ENCODE assay signal across 8 mouse cellular contexts in genomic region chr11:85836523-85837290, GRCm38 (mm10). TPM values are rescaled to one million over a fixed set of nuclear protein-coding genes. Genes with fewer than 3 reads are reported as not detected.
A peak's percentile ranks its signal among the peaks of the same experiment; 100 is the strongest.
DNase-seq lines count a peak whose midpoint lies in the region; ATAC-seq and TF ChIP-seq lines count a peak whose summit lies in the region.

No protein-coding gene starts in this region.

- no peak for TF ChIP-seq CTCF in hindbrain, postnatal 0 days (IDR thresholded peaks at IDR 0.05; ENCODE audit: low read depth)

- H3K27me3 ChIP-seq in hindbrain, postnatal 0 days (ENCODE audit: insufficient read depth, low read length), result peaks cover 76% of the 10 kb centered on the region

- WGBS in hindbrain, postnatal 0 days, result 4% methylated on average over 32 of the region's 32 CpGs

- H3K9me3 ChIP-seq in hindbrain, postnatal 0 days (ENCODE audit: low read length), result no peaks in the 10 kb centered on the region

- no peak for ATAC-seq in hindbrain, postnatal 0 days

- no peak overlapping the region for H3K9ac ChIP-seq in hindbrain, postnatal 0 days (replicated peaks; ENCODE audit: low read length)

- no peak overlapping the region for H3K27ac ChIP-seq in hindbrain, postnatal 0 days

- H3K36me3 ChIP-seq in hindbrain, postnatal 0 days (ENCODE audit: insufficient read depth, low read length), result no peaks in the 10 kb centered on the region

- peak; percentile 89 for DNase-seq in heart, adult 11 months
- DNase-seq in heart, adult 8-10 months (ENCODE audit: low spot score), result no peak
- peak; percentile 48 for DNase-seq in embryo, embryonic 10 days (ENCODE audit: low spot score)
- no peak for DNase-seq in hindbrain, postnatal 0 days (ENCODE audit: low spot score)
- DNase-seq in lung, postnatal 10 days, result peak; percentile 55
- DNase-seq in left cerebral cortex, postnatal 4 days, result no peak
- no peak for DNase-seq in adipocyte (ENCODE audit: low spot score)
- DNase-seq in spleen, adult 18-20 months, result no peak

- 0 out of 2 replicates have a peak overlapping the region, but pooled peaks have one; percentile 4 for H3K4me3 ChIP-seq in hindbrain, postnatal 0 days (ENCODE audit: low read length)

- intact Hi-C loops in left cerebral cortex, postnatal 4 days (cut with DNase I), result no loop called here

- no peaks in the 10 kb centered on the region for H3K4me1 ChIP-seq in hindbrain, postnatal 0 days (ENCODE audit: insufficient read depth, low read length)

- no peak overlapping the region for H3K4me2 ChIP-seq in hindbrain, postnatal 0 days (ENCODE audit: low read depth, low read length)

RNA-seq across cellular contexts. Expression of gene Tbx2, which starts 4.4 kb away (rescaled TPM):
- total RNA-seq in heart, adult 8-10 months (2022), result 1 to 10 TPM; 4.1 to 6.6 (median 4.7) TPM
- 3.6 and 7.9 TPM in 2 replicates for total RNA-seq in hindbrain, postnatal 0 days (2014; rRNA removed)
- 0.70 and 0.86 TPM in 2 replicates for polyA plus RNA-seq in hindbrain, postnatal 0 days (2015; fragmentation: Nextera tagmentation; extraction: Ambion mirVana)
- 1 to 10 TPM; 3.7 to 3.9 TPM for total RNA-seq in left cerebral cortex, postnatal 4 days (2021)

RNA-seq across cellular contexts. Expression of gene Gm11444, which starts 13.4 kb away (rescaled TPM):
- total RNA-seq in heart, adult 8-10 months (2022), result not detected
- total RNA-seq in hindbrain, postnatal 0 days (2014; rRNA removed), result not detected in 2 replicates
- polyA plus RNA-seq in hindbrain, postnatal 0 days (2015; fragmentation: Nextera tagmentation; extraction: Ambion mirVana), result not detected in 2 replicates
- not detected for total RNA-seq in left cerebral cortex, postnatal 4 days (2021)

RNA-seq across cellular contexts. Expression of gene Tbx4, which starts 49.5 kb away (rescaled TPM):
- total RNA-seq in heart, adult 8-10 months (2022), result not detected
- 0.18 and 0.47 TPM in 2 replicates for total RNA-seq in hindbrain, postnatal 0 days (2014; rRNA removed)
- polyA plus RNA-seq in hindbrain, postnatal 0 days (2015; fragmentation: Nextera tagmentation; extraction: Ambion mirVana), result 0.20 and 0.23 TPM in 2 replicates
- total RNA-seq in left cerebral cortex, postnatal 4 days (2021), result under 1 TPM; 0.12 to 0.38 TPM

Comparison
In these comparisons a context has a peak if more than half of its experiments do, and no peak if none do; other contexts are left out.
1. DNase-seq: peak in heart, adult 11 months (single experiment), embryo, embryonic 10 days (single experiment) and lung, postnatal 10 days (single experiment); none in heart, adult 8-10 months (single experiment), hindbrain, postnatal 0 days (single experiment), left cerebral cortex, postnatal 4 days (single experiment), adipocyte (single experiment) and spleen, adult 18-20 months (0 of 2).